Mouse (Mus musculus) spleen, adult 18-20 months (tissue): ENCODE data around the gene Robo2.

Experiments
- DNase-seq, 2 experiments: peaks; one replicate each; pipeline ENCODE4 v3.0.0; 2022; ENCODE audit warnings: mixed read lengths in 2 of 2

The Robo2 gene

GRCm38 (mm10) chr16:74411481-74412251 lies at the start of gene Robo2:
Gene Robo2, minus strand, starts transcription at chr16:74411825.
- peak in 1 of 2 experiments; percentile 9 for DNase-seq

GRCm38 (mm10) chr16:74458138-74458537 lies 46.5 kb upstream of the Robo2 start:
- DNase-seq, result no peak

- no peak for DNase-seq
Measured at GRCm38 (mm10) chr16:74457736-74458135, 46.1 kb upstream of the Robo2 start.

- no peak for DNase-seq
Measured at GRCm38 (mm10) chr16:74456808-74457470, 45.3 kb upstream of the Robo2 start.

GRCm38 (mm10) chr16:74455179-74455578 lies 43.6 kb upstream of the Robo2 start:
- no peak for DNase-seq

GRCm38 (mm10) chr16:74448025-74448424 lies 36.4 kb upstream of the Robo2 start:
- no peak for DNase-seq

GRCm38 (mm10) chr16:74427071-74427470 lies 15.4 kb upstream of the Robo2 start:
- no peak for DNase-seq

GRCm38 (mm10) chr16:74420324-74420723 lies 8.7 kb upstream of the Robo2 start:
- DNase-seq, result no peak

GRCm38 (mm10) chr16:74412471-74413291 lies 1.1 kb upstream of the Robo2 start:
- DNase-seq, result no peak

- no peak for DNase-seq
Measured at GRCm38 (mm10) chr16:74411021-74411420, 604 bp downstream of the Robo2 start.

- DNase-seq, result no peak
Measured at GRCm38 (mm10) chr16:74410125-74410524, 1.5 kb downstream of the Robo2 start.

GRCm38 (mm10) chr16:74409548-74409947 lies 2.1 kb downstream of the Robo2 start:
- DNase-seq, result no peak

- DNase-seq, result no peak
Measured at GRCm38 (mm10) chr16:74408566-74408965, 3.1 kb downstream of the Robo2 start.

- DNase-seq, result no peak
Measured at GRCm38 (mm10) chr16:74397291-74397690, 14.3 kb downstream of the Robo2 start.

GRCm38 (mm10) chr16:74395678-74396077 lies 15.9 kb downstream of the Robo2 start:
- no peak for DNase-seq

GRCm38 (mm10) chr16:74379458-74379857 lies 32.2 kb downstream of the Robo2 start:
- no peak for DNase-seq

GRCm38 (mm10) chr16:74375342-74375940 lies 36.2 kb downstream of the Robo2 start:
- DNase-seq, result no peak

GRCm38 (mm10) chr16:74374540-74374939 lies 37.1 kb downstream of the Robo2 start:
- DNase-seq, result no peak

GRCm38 (mm10) chr16:74373407-74373806 lies 38.2 kb downstream of the Robo2 start:
- DNase-seq, result no peak

GRCm38 (mm10) chr16:74372876-74373275 lies 38.7 kb downstream of the Robo2 start:
- DNase-seq, result no peak

- no peak for DNase-seq
Measured at GRCm38 (mm10) chr16:74348437-74348836, 63.2 kb downstream of the Robo2 start.

- no peak for DNase-seq
Measured at GRCm38 (mm10) chr16:74338969-74339630, 72.5 kb downstream of the Robo2 start.
